Mouse (Mus musculus): ENCODE results near the gene Slc18a2.

GRCm38 (mm10) chr19:59252651-59253050 lies 8.0 kb upstream of the Slc18a2 start:
- no peak for TF ChIP-seq POLR2A (IDR thresholded peaks at IDR 0.05; ENCODE audit: low read depth, low read length)
- no peak for TF ChIP-seq EP300 (IDR thresholded peaks at IDR 0.05; ENCODE audit: low read length)
- no peak for TF ChIP-seq CTCF (conservative IDR thresholded peaks at IDR 0.05 in 1 of 2, IDR thresholded peaks at IDR 0.05 in 1 of 2; ENCODE audit: low read depth in 2 of 2, low read length in 2 of 2)

Data from CH12.LX (cell line).